Mouse (Mus musculus) cerebellum, adult 8-10 months (tissue): ENCODE data around the gene Nicn1.
"Not testable (repeated sequence)": the region's sequence is repeated elsewhere in the genome, so short reads cannot be mapped to it uniquely, and the experiment has no call there.

Experiments
- DNase-seq: peaks from one replicate; pipeline ENCODE4 v3.0.0; 2022

The Nicn1 gene

GRCm38 (mm10) chr9:108290016-108290750, at the start of gene Nicn1:
Nicn1 (plus strand) TSS chr9:108290429.
- peak; percentile 88 for DNase-seq

DNA sequence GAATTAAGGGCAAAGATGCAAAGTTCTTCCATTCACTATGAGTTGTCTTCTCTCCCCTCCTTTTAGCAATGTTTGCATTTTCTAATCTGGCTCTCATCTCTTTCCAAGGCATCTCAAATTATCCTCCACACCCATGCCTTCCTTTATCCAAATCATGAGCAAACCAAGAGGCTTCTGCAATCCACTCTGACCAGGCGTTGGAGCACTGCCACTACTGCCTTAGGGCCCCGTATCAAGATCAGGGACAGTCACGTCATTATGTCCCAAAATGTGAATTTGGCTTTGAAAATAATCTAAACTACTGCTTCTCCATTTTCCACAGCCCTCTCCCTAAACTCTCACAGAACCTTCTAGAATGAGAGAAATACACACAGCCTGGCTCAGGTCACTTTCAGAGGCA, 45.7 kb upstream of the Nicn1 start:
- DNase-seq: no peak

GRCm38 (mm10) chr9:108244984-108245383, 45.2 kb upstream of the Nicn1 start:
- DNase-seq: no peak

- DNase-seq: no peak
Observed at GRCm38 (mm10) chr9:108248957-108249356, 41.3 kb upstream of the Nicn1 start.

DNA sequence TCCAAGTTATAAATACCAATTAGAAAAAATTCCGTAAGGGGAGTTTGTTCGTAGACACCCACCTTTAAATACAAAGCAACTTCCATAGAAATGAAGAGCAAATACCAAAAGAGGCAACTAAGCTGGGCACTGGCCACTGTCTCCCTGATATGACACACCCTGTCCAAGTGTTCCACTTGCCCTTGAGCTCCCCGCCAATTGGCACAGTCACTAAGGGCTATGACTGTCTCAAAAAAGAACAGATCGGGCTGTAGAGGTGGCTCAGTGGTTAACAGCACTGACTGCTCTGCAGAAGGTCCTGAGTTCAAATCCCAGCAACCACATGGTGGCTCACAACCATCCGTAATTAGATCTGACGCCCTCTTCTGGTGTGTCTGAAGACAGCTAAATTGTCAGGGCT, 38.4 kb upstream of the Nicn1 start:
- no peak for DNase-seq

DNA sequence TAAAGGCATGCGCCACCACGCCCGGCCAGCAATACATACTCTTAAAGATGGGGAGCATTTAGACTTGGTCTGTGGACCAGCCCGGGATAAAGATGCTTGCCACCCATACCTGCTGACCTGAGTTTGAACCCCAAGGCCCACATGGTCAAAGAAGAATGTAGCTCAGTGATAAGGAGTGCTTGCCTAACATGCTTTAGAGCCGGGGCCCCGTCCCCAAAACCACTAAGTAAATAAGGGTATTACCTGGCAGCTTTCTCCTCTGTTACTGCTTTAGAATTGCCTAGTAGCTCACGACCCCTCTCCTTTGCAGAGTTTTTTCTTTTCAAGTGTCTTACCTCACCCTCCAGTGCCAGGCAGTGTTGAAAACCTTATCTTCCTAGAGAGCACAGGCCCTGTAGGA, 37.5 kb upstream of the Nicn1 start:
- DNase-seq: no peak

GRCm38 (mm10) chr9:108260526-108260925, 29.7 kb upstream of the Nicn1 start:
- DNase-seq: no peak

- no peak for DNase-seq
Observed at GRCm38 (mm10) chr9:108261865-108262264, 28.4 kb upstream of the Nicn1 start.

DNA sequence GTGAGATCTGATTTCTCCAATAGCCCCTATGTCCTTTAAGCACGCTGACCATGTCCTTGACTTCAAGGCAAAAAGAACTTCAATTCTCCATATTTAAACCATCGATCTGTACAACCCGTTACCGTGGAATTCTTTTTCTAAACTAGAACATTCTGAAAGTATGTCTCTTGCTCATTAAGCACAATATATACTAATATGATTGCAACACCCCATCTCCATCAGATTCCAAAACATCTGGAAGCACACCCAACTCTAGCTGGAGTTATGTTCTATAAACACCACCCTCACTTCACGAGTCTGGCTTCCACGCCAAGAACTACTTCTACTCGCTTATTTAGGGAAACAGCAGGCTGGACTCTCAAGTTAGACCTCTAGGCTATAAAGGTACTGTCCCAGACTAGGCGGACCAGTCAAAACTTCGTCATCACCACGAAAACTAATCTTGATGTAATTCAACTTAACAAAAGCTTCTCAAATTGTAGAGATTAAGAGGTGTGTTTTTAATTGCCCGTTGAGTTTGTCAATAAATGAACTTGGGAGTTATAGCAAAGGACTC, 27.7 kb upstream of the Nicn1 start:
- no peak for DNase-seq

DNA sequence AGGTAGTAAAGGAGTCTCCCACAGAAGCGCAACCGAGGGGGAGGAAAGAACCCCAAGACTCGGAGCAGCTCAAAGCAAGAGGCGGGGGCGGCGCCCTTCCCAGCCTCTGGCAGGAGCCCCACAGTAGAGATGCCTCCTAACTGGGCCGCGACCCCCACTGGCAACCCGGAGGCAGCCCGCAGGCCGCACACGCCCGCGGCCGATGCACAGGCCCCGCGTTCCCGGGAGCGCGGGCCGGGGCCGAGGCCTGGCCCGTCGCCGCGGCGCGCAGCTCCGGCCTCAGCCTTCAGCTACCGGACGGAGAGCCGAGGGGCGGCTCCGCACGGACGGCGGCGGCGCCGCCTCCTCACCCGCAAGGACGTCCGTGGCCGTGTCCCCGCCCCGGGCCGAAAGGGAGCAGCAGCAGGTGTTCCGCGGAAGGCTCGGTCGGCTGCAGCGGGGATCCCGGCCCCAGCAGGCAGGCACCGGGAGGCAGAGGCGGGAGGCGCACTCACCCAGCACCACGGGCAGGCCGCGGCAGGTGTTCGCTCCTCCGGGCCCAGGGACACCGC, 27.0 kb upstream of the Nicn1 start:
- no peak for DNase-seq

DNA sequence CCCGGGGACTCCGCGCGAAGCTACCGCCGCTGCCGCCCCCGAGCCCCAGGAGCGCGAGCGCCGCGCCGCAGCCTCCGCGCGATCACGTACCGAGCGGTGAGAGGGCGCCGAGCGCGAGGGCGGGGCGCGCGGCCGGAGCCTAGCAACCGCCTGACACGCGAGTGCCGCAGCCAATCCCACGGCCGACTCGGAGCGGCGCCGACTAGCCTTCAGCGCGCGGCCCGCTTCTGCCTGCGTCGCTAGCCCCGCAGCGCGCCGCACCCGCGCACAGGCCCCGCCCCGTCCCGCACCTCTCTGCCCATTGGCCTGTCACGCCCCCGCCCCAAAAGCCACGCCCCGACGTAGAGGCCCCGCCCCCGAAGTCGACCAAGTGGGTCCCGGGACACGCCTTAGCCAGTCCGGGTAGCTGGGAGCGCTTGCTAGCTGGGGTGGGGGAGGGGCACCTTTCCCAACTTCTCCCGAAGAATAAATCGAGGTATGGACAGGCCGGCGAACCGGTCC, 26.5 kb upstream of the Nicn1 start, which contains the start of gene Dag1:
Dag1 (minus strand) TSS at position 269 of the 501 bp plus-strand sequence.
- DNase-seq: peak; percentile 99

GRCm38 (mm10) chr9:108264191-108264921, 25.9 kb upstream of the Nicn1 start:
- DNase-seq: peak; percentile 46

DNA sequence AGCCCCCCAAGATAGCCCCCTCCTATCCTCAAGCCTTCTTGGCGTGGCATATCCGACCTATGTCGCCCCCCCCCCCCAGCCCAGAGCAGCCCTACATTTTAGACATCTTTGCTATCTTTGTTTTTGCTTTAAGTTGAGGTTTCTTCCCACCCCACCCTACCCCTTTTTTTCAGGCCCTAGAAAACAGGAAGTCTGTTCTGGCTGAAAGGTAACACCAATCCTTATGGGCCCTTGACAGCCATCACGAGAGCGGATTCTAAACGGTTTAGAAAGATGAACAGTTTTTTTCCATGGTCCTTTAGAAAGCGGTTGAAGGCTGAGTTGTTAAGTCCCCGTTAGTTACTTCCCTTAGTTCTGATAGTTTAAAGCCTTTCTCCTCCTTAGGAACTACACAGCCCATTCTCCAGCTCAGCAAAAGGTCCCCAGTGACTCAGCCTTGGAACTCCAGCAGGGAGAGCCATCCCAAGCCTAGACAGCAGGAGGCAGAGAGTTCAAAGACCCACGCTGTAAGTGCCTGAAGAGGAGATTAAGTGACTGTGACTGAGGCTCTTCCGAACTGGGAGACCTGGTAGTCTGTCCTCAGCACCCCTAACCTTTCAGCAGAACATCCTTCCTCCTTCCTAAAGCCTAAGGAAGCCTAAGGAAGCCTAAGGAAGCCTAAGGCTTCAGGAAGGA, 23.8 kb upstream of the Nicn1 start:
- no peak for DNase-seq

DNA sequence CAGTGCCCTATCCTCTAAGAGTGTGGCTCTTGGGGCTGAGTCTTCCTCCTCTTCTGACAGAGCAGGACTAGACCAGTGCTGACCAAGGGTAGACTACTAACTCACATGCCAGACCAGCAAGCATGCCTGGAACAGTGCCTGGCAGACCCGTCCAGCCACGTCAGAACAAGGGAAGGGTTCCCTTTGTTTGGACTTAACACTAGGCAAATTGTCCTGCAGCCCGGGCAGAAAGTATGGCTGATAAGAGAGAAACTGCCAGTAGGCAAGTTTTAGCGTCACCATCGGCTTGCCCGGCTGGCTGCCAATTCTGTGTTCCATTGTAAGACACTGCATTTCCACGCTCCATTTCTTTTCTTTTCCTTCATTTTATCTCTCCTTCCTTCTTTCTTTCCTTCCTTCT, 22.5 kb upstream of the Nicn1 start:
- no peak for DNase-seq

- not testable (repeated sequence) for DNase-seq
Observed at GRCm38 (mm10) chr9:108268701-108269100, 21.5 kb upstream of the Nicn1 start.

DNA sequence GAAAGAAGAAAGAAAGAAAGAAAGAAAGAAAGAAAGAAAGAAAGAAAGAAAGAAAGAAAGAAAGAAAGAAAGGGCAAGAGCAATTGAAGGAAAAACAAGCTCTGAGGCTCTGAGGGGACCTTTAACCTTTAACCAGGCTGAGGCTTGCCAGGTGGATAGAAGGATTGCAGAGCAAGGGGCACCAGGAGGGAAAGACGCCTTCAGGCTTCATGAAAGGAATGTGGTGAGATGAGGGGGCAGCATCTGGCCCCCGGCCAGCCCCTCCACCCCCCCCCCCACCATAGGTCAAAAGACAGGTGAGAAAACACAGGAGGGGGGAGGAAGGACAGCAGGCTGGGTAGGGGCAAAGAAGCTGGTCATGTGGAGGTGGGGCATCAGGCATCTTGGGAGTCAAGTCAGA, 18.3 kb upstream of the Nicn1 start:
- no peak for DNase-seq

DNA sequence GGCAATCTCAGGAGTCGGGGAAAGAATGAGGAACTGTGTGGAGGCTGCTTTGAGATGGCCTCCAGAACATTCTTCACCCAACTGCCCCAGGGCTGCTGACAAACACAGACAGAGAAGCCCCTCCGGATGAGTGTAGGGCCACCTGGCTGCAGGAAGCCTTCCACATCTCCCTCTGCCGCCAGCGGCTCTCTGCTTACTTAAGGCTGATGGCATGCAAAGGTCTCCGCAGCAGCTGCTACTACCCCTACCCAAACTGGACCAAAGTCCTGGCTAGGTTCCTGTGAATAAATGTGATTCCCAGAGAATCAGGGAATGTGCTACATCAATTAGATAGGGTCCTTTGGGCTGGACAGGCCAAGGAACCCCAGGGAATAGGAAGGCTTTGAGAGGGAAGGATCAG, 17.5 kb upstream of the Nicn1 start:
- DNase-seq: no peak

DNA sequence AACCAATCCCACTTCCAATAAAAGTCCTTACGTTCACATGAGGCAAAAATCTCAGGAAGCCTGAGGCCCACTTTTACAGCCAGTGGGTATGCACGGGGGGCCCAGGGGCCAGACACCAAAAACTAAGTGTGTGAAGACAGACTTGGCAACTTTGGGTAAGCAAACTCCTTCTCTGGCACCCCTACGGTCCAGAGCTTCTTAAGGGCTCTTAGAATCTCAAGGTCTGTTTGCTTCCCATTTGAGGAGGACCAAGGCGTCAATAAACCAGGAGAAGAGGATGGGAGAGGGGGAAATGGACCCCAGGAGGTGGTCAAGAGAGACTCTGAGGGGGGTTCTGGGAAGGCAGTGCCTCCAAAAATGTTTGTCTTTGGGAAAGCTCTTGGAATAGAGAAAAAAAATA, 16.7 kb upstream of the Nicn1 start:
- no peak for DNase-seq

DNA sequence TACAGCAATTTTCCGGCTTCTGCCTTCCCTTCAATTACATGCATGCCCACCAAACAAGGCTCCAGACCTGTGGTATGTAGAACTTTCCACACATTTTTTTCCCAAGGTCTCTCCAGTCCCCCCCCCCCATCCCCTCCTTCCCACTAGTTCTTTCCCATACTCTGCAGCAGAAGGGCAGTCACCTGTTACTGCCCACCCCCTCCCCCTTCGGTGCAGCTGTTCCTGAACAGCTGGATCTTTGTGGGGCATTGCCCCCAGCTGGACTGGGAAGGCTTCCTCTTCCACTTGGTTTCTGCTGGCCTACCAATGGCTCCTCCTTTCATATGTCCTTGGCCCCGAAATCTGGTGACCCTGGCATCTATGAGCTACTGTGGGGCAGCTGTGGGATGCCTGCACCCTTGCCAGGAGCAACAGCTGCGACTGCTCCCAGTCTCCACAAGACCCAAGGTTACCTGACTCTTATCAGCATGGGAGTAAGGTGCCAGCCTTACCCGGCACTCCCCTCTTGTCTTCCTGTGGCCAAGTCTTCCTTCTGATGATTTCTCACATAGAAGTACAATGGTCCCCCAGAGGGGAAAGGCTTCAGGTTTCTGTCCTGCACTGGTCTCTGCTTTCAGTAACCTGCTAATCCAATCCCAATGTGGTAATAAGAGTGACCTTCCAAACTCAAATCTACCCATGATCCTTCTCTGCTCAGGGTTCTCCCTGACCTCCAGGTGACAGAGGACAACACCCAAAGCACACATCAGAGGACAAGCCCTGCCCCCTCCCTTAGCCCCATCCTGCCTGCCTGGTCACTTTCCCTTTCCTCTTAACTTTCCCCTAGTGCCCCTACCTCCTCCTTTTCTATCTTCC, 15.5 kb upstream of the Nicn1 start:
- DNase-seq: no peak

DNA sequence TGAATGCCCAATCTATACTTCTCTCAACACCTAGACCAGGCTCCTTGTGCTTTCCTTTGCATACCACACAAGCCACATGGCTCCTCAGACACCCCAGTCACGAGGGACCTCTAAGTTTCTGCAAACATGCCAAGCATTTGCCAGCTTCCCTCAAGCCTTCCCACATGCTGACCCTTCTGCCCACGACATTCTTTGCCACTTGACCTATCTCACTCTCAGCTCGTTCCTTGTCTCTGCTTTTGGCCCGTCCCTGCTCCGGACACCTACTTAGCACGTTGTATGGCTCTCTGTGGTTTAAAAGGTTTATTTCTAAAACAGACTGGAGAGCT, 14.9 kb upstream of the Nicn1 start:
- DNase-seq: no peak

- DNase-seq: no peak
Observed at GRCm38 (mm10) chr9:108278697-108279450, 11.4 kb upstream of the Nicn1 start.
